Mouse (Mus musculus) embryonic facial prominence, embryonic 15.5 days (tissue): ENCODE measurements around the gene Mettl22. TPM values are rescaled to one million over a fixed set of nuclear protein-coding genes. Genes with fewer than 3 reads are reported as not detected.

Source experiments
- ATAC-seq: fragments of 200-750 bp; cut with Nextera tagmentation; 2 replicates; pipeline ENCODE4 v1.8.0; 2017; ENCODE audit warnings: low read depth, moderate TSS enrichment; ENCODE audit not compliant: insufficient number of reproducible peaks, low FRiP score, low TSS enrichment
- H3K27ac ChIP-seq: fragments of 300-500 bp; sonication (generic); replicated peaks from 2 replicates; pipeline ENCODE4 v1.5.1; 2015; ENCODE audit warnings: mild to moderate bottlenecking, inconsistent platforms
- H3K27me3 ChIP-seq: fragments of 300-500 bp; sonication (generic); 2 replicates; pipeline ENCODE4 v1.6.1; 2015; ENCODE audit warnings: inconsistent platforms
- H3K36me3 ChIP-seq: fragments of 300-500 bp; sonication (generic); 2 replicates; pipeline ENCODE4 v1.6.1; 2015; ENCODE audit warnings: mild to moderate bottlenecking, inconsistent platforms
- H3K4me1 ChIP-seq: fragments of 300-500 bp; sonication (generic); 2 replicates; pipeline ENCODE4 v1.6.1; 2015; ENCODE audit warnings: inconsistent platforms
- H3K4me2 ChIP-seq: fragments of 300-500 bp; sonication (generic); replicated peaks from 2 replicates; pipeline ENCODE4 v1.6.1; 2015; ENCODE audit warnings: mild to moderate bottlenecking, inconsistent platforms
- H3K4me3 ChIP-seq: fragments of 300-500 bp; sonication (generic); replicated peaks from 2 replicates; pipeline ENCODE4 v1.5.1; 2015; ENCODE audit warnings: mild to moderate bottlenecking, inconsistent platforms
- H3K9ac ChIP-seq: fragments of 300-500 bp; sonication (generic); 2 replicates; pipeline ENCODE4 v1.6.1; 2015; ENCODE audit warnings: inconsistent platforms
- H3K9me3 ChIP-seq: fragments of 300-500 bp; sonication (generic); replicated peaks from 2 replicates; pipeline ENCODE4 v1.6.1; 2016; ENCODE audit warnings: inconsistent platforms
- WGBS: fragments of 180-500 bp; shearing (Covaris S2); methylation state at CpG from one replicate; pipeline ENCODE4 v1.1.7; 2015; 5-methylcytosine and 5-hydroxymethylcytosine counted together
- polyA plus RNA-seq: library from polyadenylated mRNA; unstranded; fragments of >200 nt; fragmentation: Nextera tagmentation; extraction: Ambion mirVana; gene quantifications from 2 replicates; pipeline ENCODE4 v1.2.1, GENCODE M21; 2015

Mettl22 gene
- polyA plus RNA-seq, 1 experiment from 2014 or later, result 20.1 TPM

- Histone ChIP-seq H3K27me3 (no peaks in the 10 kb centered on the region), H3K9ac (peak within 1 kb of the TSS; percentile 52), H3K36me3 (no peaks in the 10 kb centered on the region), H3K4me1 (peaks cover 15% of the 10 kb centered on the region), H3K4me2 (peak within 1 kb of the TSS; percentile 76), H3K4me3 (peak within 1 kb of the TSS; percentile 64), H3K9me3 (no peaks in the 10 kb centered on the region), H3K27ac (peak within 1 kb of the TSS; percentile 45; the same call in 1 of the 2 replicates)
- WGBS, result 1% methylated on average over 45 of the region's 46 CpGs
- ATAC-seq, result peak; percentile 99
Observed at GRCm38 (mm10) chr16:8513236-8513906, 42.8 kb downstream of the Mettl22 start, which contains the start of gene Abat. Gene Abat (plus strand): TSS chr16:8513429.

- H3K27ac ChIP-seq, result no peak overlapping the region
- no peaks in the 10 kb centered on the region for H3K27me3 ChIP-seq
- WGBS, result 41% methylated on average over 4 of the region's 4 CpGs
- H3K4me3 ChIP-seq, result peak overlapping the region; percentile 64
- peak overlapping the region; percentile 52; the same call in 1 of the 2 replicates for H3K9ac ChIP-seq
- peak overlapping the region; percentile 76 for H3K4me2 ChIP-seq
- no peaks in the 10 kb centered on the region for H3K9me3 ChIP-seq
- H3K4me1 ChIP-seq, result peaks cover 15% of the 10 kb centered on the region
- no peaks in the 10 kb centered on the region for H3K36me3 ChIP-seq
- no peak for ATAC-seq
Observed at GRCm38 (mm10) chr16:8514180-8514579, 43.6 kb downstream of the Mettl22 start.

GRCm38 (mm10) chr16:8520525-8520924 is 49.9 kb downstream of the Mettl22 start:
- peaks cover 25% of the 10 kb centered on the region for H3K4me1 ChIP-seq
- H3K27me3 ChIP-seq, result no peaks in the 10 kb centered on the region
- no peak overlapping the region for H3K4me2 ChIP-seq
- no peak for ATAC-seq
- no peaks in the 10 kb centered on the region for H3K36me3 ChIP-seq
- no peaks in the 10 kb centered on the region for H3K9me3 ChIP-seq
- 76% methylated on average over 5 of the region's 5 CpGs for WGBS
- H3K4me3 ChIP-seq, result no peak overlapping the region
- H3K9ac ChIP-seq, result no peak overlapping the region
- H3K27ac ChIP-seq, result no peak overlapping the region

GRCm38 (mm10) chr16:8521322-8521721 is 50.7 kb downstream of the Mettl22 start:
- Histone ChIP-seq H3K36me3 (no peaks in the 10 kb centered on the region), H3K9ac (no peak overlapping the region), H3K9me3 (no peaks in the 10 kb centered on the region), H3K27me3 (no peaks in the 10 kb centered on the region), H3K4me2 (no peak overlapping the region), H3K27ac (no peak overlapping the region), H3K4me3 (no peak overlapping the region), H3K4me1 (peaks cover 25% of the 10 kb centered on the region)
- ATAC-seq, result no peak
- 80% methylated on average over 4 of the region's 4 CpGs for WGBS

- peak overlapping the region; percentile 60 for H3K27ac ChIP-seq
- H3K9me3 ChIP-seq, result no peaks in the 10 kb centered on the region
- H3K4me2 ChIP-seq, result no peak overlapping the region
- H3K27me3 ChIP-seq, result no peaks in the 10 kb centered on the region
- H3K4me1 ChIP-seq, result peaks cover 25% of the 10 kb centered on the region
- WGBS, result 17% methylated on average over 11 of the region's 11 CpGs
- peak; percentile 74 for ATAC-seq
- H3K36me3 ChIP-seq, result no peaks in the 10 kb centered on the region
- no peak overlapping the region for H3K9ac ChIP-seq
- no peak overlapping the region for H3K4me3 ChIP-seq
Observed at GRCm38 (mm10) chr16:8523480-8524144, 53.0 kb downstream of the Mettl22 start.

- no peak overlapping the region for H3K9ac ChIP-seq
Observed at GRCm38 (mm10) chr16:8524163-8524847, 53.7 kb downstream of the Mettl22 start.

GRCm38 (mm10) chr16:8525293-8525692 is 54.7 kb downstream of the Mettl22 start:
- Histone ChIP-seq H3K9ac (no peak overlapping the region), H3K9me3 (no peaks in the 10 kb centered on the region), H3K36me3 (no peaks in the 10 kb centered on the region), H3K4me3 (no peak overlapping the region), H3K27ac (no peak overlapping the region), H3K4me1 (peaks cover 25% of the 10 kb centered on the region), H3K4me2 (no peak overlapping the region), H3K27me3 (no peaks in the 10 kb centered on the region)
- WGBS, result 58% methylated on average over 3 of the region's 3 CpGs
- ATAC-seq, result no peak

More at GRCm38 (mm10) chr16:8524163-8524847, 53.7 kb downstream of the Mettl22 start:
- peaks cover 25% of the 10 kb centered on the region for H3K4me1 ChIP-seq
- ATAC-seq, result 0 out of 2 replicates have a peak, but pooled peaks have one; percentile 25
- H3K27ac ChIP-seq, result peak overlapping the region; percentile 60
- no peak overlapping the region for H3K4me3 ChIP-seq
- no peaks in the 10 kb centered on the region for H3K27me3 ChIP-seq
- WGBS, result 44% methylated on average over 16 of the region's 16 CpGs
- no peaks in the 10 kb centered on the region for H3K36me3 ChIP-seq
- H3K9me3 ChIP-seq, result no peaks in the 10 kb centered on the region
- no peak overlapping the region for H3K4me2 ChIP-seq

- no peaks in the 10 kb centered on the region for H3K9me3 ChIP-seq
- H3K4me1 ChIP-seq, result peaks cover 25% of the 10 kb centered on the region
- H3K4me3 ChIP-seq, result no peak overlapping the region
- no peak for ATAC-seq
- 70% methylated on average over 7 of the region's 7 CpGs for WGBS
- no peak overlapping the region for H3K9ac ChIP-seq
- no peak overlapping the region for H3K4me2 ChIP-seq
- H3K36me3 ChIP-seq, result no peaks in the 10 kb centered on the region
- H3K27me3 ChIP-seq, result no peaks in the 10 kb centered on the region
- H3K27ac ChIP-seq, result no peak overlapping the region
Observed at GRCm38 (mm10) chr16:8525877-8526276, 55.3 kb downstream of the Mettl22 start.

GRCm38 (mm10) chr16:8529389-8529788 is 58.8 kb downstream of the Mettl22 start:
- H3K4me3 ChIP-seq, result no peak overlapping the region
- no peak overlapping the region for H3K9ac ChIP-seq
- peaks cover 8% of the 10 kb centered on the region for H3K4me1 ChIP-seq
- peaks cover 4% of the 10 kb centered on the region; the same call in 1 of the 2 replicates for H3K36me3 ChIP-seq
- H3K27ac ChIP-seq, result no peak overlapping the region
- no peak for ATAC-seq
- no peaks in the 10 kb centered on the region for H3K9me3 ChIP-seq
- WGBS, result 86% methylated on average over 1 of the region's 1 CpGs
- H3K4me2 ChIP-seq, result no peak overlapping the region
- H3K27me3 ChIP-seq, result no peaks in the 10 kb centered on the region

GRCm38 (mm10) chr16:8530018-8530417 is 59.4 kb downstream of the Mettl22 start:
- Histone ChIP-seq H3K27me3 (no peaks in the 10 kb centered on the region), H3K36me3 (peaks cover 4% of the 10 kb centered on the region; the same call in 1 of the 2 replicates), H3K27ac (no peak overlapping the region), H3K9ac (no peak overlapping the region), H3K9me3 (no peaks in the 10 kb centered on the region), H3K4me3 (no peak overlapping the region), H3K4me2 (no peak overlapping the region), H3K4me1 (peaks cover 2% of the 10 kb centered on the region)
- whole genome bisulfite sequencing, result 48% methylated on average over 14 of the region's 14 CpGs
- no peak for ATAC-seq

GRCm38 (mm10) chr16:8532461-8532860 is 61.9 kb downstream of the Mettl22 start:
- no peaks in the 10 kb centered on the region for H3K27me3 ChIP-seq
- WGBS, result 90% methylated on average over 9 of the region's 9 CpGs
- ATAC-seq, result no peak
- H3K4me2 ChIP-seq, result no peak overlapping the region
- H3K9me3 ChIP-seq, result no peaks in the 10 kb centered on the region
- H3K9ac ChIP-seq, result no peak overlapping the region
- H3K4me1 ChIP-seq, result no peaks in the 10 kb centered on the region
- no peak overlapping the region for H3K4me3 ChIP-seq
- H3K36me3 ChIP-seq, result peaks cover 4% of the 10 kb centered on the region; the same call in 1 of the 2 replicates
- no peak overlapping the region for H3K27ac ChIP-seq
